Mouse (Mus musculus): ENCODE measurements around the gene Hist1h2bq.

GRCm38 (mm10) chr13:21779767-21780731 is 29.9 kb downstream of the Hist1h2bq start, which contains the start of gene Hist1h1b:
- 0 out of 2 replicates have a peak, but pooled peaks have one; percentile 7 for TF ChIP-seq MAFK (IDR thresholded peaks at IDR 0.05; ENCODE audit: insufficient replicate concordance, low read length)
- peak; percentile 93 for TF ChIP-seq POLR2A (IDR thresholded peaks at IDR 0.05; ENCODE audit: low read depth, low read length)
- TF ChIP-seq TCF12 (IDR thresholded peaks at IDR 0.05; ENCODE audit: low read depth, low read length) = peak; percentile 96
- no peak for TF ChIP-seq ZKSCAN1 (IDR thresholded peaks at IDR 0.05; ENCODE audit: borderline replicate concordance, low read depth, low read length)
- no peak; the same call in 1 of the 2 replicates for TF ChIP-seq NRF1 (IDR thresholded peaks at IDR 0.05; ENCODE audit: low read depth, low read length)
- TF ChIP-seq MXI1 (IDR thresholded peaks at IDR 0.05; ENCODE audit: low read depth, low read length) = peak; percentile 39; the same call in 1 of the 2 replicates
